Mouse (Mus musculus) limb, embryonic 11.5 days (tissue): ENCODE results near the gene Cacna1d. TPM values are rescaled to one million over a fixed set of nuclear protein-coding genes. Genes with fewer than 3 reads are reported as not detected.
A peak's percentile ranks its signal among the peaks of the same experiment; 100 is the strongest.

Source experiments
- ATAC-seq: fragments of 200-750 bp; cut with Nextera tagmentation; 2 replicates; pipeline ENCODE4 v1.8.0; 2017; ENCODE audit warnings: low read depth; ENCODE audit not compliant: insufficient number of reproducible peaks, low FRiP score, low TSS enrichment
- DNase-seq: peaks from one replicate; pipeline ENCODE4 v3.0.0-alpha.2; 2015; ENCODE audit warnings: low spot score
- H3K27ac ChIP-seq: fragments of 300-500 bp; sonication (generic); replicated peaks from 2 replicates; pipeline ENCODE4 v1.5.1; 2014; ENCODE audit warnings: low read depth, mild to moderate bottlenecking, low read length
- H3K27me3 ChIP-seq: fragments of 300-500 bp; sonication (generic); 2 replicates; pipeline ENCODE4 v1.6.1; 2014; ENCODE audit warnings: mild to moderate bottlenecking, low read length, mixed read lengths; ENCODE audit not compliant: control insufficient read depth, insufficient read depth
- H3K36me3 ChIP-seq: fragments of 300-500 bp; sonication (generic); 2 replicates; pipeline ENCODE4 v1.6.1; 2014; ENCODE audit warnings: mild to moderate bottlenecking, low read length, moderate library complexity, mixed read lengths; ENCODE audit not compliant: control insufficient read depth, insufficient read depth
- H3K4me1 ChIP-seq: fragments of 300-500 bp; sonication (generic); 2 replicates; pipeline ENCODE4 v1.6.1; 2014; ENCODE audit warnings: low read length, mixed read lengths; ENCODE audit not compliant: control insufficient read depth, insufficient read depth
- H3K4me2 ChIP-seq: fragments of 300-500 bp; sonication (generic); 2 replicates; pipeline ENCODE4 v1.6.1; 2014; ENCODE audit warnings: low read depth, mild to moderate bottlenecking, moderate library complexity; ENCODE audit not compliant: severe bottlenecking
- H3K4me3 ChIP-seq: fragments of 300-500 bp; sonication (generic); 2 replicates; pipeline ENCODE4 v1.5.1; 2014; ENCODE audit warnings: low read depth, low read length
- H3K9ac ChIP-seq: fragments of 300-500 bp; sonication (generic); 2 replicates; pipeline ENCODE4 v1.6.1; 2014; ENCODE audit warnings: mild to moderate bottlenecking, low read length
- H3K9me3 ChIP-seq: fragments of 300-500 bp; sonication (generic); 2 replicates; pipeline ENCODE4 v1.6.1; 2016; ENCODE audit warnings: low read length; ENCODE audit not compliant: control insufficient read depth
- WGBS: fragments of 180-500 bp; shearing (Covaris S2); extraction: QIAGEN DNeasy Blood & Tissue Kit; methylation state at CpG from one replicate; pipeline ENCODE4 v1.1.7; 2014; 5-methylcytosine and 5-hydroxymethylcytosine counted together
- polyA plus RNA-seq: library from polyadenylated mRNA; unstranded; fragments of >200 nt; fragmentation: Nextera tagmentation; extraction: Ambion mirVana; gene quantifications from 2 replicates; pipeline ENCODE4 v1.2.1, GENCODE M21; 2014

Gene Cacna1d
- polyA plus RNA-seq, 1 experiment from 2014 or later = 2.1 TPM

DNA sequence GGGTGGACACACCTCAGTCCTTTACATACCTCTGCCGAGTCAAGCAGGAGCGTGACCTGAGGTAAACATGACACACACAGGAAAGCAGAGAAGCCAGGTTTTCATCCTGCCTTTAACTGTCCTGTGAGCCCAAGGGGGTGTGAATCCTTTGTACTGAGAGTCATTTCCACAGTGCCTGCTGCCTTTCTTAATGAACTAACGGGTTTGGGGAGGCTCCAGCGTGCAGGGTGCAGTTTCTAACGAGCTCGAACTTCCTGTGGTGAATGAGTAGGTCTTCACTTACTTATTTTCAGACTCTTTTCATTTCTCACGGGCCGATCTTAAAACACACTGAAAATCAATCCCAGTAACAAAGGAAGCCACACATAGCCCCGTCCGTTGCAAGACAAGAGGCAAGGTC is 476.8 kb downstream of the Cacna1d start:
- Histone ChIP-seq H3K36me3 (no peaks in the 10 kb centered on the region; the same call in 1 of the 2 replicates), H3K4me2 (no peak overlapping the region), H3K9ac (no peak overlapping the region), H3K27me3 (peaks cover under 1% of the 10 kb centered on the region; the same call in 1 of the 2 replicates), H3K4me1 (no peaks in the 10 kb centered on the region), H3K27ac (no peak overlapping the region), H3K4me3 (no peak overlapping the region), H3K9me3 (no peaks in the 10 kb centered on the region)
- no peak for ATAC-seq
- DNase-seq = no peak
- 47% methylated on average over 10 of the region's 10 CpGs for WGBS

DNA sequence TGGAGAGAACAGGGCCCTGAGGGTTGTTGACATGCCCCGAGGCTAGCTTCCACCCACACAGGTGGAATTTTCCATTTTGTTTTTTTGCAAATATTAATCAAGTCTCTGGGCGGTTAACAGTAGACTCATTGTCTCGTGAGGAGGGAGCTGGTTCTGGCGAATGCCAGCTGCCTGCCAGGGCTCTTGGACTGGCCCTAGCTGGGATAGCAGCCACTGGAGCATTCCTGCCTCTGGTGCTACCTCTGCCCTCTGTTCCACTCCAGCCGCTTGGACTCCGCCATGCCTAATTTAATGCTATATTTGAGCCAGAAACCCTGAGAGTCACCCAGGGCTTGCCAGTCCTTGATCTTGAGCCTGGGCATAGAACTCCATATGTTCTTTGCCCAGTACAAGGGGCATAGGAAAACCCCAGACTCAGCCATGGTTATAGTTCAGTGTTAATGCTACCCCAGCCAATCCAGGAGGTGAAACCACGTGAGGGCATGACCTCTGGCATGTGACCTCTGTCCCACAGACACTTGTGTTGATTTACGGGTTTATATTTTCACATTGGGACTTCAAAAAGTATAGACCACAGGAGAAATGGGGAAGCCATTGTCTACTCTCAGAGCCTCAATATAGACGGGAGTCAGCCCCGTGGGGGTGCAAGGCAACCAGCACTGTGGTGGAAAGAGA is 479.2 kb downstream of the Cacna1d start:
- no peak overlapping the region for H3K4me3 ChIP-seq
- H3K27me3 ChIP-seq = peaks cover 11% of the 10 kb centered on the region
- no peak for DNase-seq
- ATAC-seq = no peak
- no peak overlapping the region for H3K9ac ChIP-seq
- peaks cover 8% of the 10 kb centered on the region; the same call in 1 of the 2 replicates for H3K4me1 ChIP-seq
- no peak overlapping the region for H3K27ac ChIP-seq
- 84% methylated on average over 10 of the region's 10 CpGs for WGBS
- H3K4me2 ChIP-seq = no peak overlapping the region
- H3K36me3 ChIP-seq = no peaks in the 10 kb centered on the region; the same call in 1 of the 2 replicates
- H3K9me3 ChIP-seq = no peaks in the 10 kb centered on the region

DNA sequence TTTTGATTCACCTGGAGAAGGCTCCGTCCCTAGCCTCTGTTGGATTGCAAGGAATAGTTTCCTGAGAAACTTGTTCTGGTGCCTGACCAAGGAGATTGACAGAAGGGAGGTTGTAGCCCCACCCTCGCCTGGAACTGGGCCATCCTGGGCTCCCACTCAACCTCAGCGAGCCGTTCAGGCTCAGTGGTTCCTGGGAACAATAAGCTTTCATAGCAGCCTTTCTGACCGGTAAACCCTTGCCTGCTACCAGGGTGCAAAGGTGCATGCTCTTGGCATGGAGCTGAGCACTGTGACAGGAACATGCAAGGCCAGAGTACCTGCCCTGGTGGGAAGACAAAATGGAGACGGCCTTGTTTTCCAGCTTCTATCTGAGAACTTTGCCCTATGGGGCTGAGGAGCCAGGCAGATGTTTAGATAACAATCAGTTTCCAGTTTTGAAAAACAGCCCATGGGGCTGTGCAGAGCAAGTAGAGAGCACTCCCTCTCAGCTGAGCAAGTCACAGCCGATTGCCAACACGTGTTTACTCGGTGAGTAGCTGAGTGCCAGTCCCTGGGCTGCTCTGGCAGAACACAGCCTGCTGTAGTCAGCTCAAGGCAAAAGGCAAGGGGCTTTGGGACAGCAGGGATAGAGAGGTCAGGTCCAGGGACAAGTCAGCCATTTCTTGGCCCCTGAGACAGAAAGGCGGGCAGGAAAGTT is 481.2 kb downstream of the Cacna1d start:
- no peak for ATAC-seq
- WGBS = 85% methylated on average over 10 of the region's 10 CpGs
- Histone ChIP-seq H3K4me2 (no peak overlapping the region), H3K4me1 (peaks cover 8% of the 10 kb centered on the region; the same call in 1 of the 2 replicates), H3K9ac (no peak overlapping the region), H3K9me3 (no peaks in the 10 kb centered on the region), H3K27me3 (peaks cover 11% of the 10 kb centered on the region), H3K36me3 (no peaks in the 10 kb centered on the region; the same call in 1 of the 2 replicates), H3K4me3 (no peak overlapping the region), H3K27ac (no peak overlapping the region)
- no peak for DNase-seq

DNA sequence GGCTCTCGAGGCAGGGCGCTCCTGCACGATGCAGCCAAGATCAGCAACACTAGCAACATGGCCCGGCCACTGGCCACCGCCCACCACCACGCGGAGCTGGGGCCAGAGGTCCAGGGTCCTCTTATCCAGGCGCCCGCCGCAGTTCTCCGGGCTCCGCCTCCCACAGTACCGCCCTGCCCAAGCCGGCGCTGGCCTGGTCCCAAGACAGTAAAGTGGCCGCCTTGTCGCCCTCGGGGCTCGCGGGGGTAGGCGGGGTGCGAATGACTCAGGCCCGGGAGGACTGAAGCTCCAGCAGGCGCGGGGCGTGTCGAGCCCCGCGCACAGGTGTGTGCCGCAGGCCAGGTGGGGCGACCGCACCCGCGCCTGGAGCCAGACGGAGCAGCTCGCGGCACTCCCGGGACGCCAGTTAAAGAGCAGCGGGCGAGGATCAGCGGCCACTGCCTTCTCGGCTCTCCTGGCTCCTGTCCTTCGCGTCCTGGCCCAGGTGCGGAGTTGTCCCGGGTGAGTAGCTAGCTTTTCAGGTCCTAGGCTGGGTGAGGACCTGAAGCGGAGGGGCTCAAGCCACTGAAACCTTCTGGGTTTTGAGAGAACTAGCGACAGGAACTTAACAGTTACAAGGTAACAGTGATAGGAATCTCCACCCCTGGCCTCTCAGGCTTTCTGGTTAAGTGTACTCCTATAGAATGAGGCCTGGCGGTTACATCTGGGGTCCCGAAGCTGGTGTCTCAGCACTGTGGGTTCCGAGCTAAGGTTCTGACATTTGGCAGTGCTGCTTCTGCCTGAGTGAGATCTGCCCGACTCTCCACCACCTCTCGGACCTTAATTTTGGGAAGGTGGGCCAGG is 482.3 kb downstream of the Cacna1d start, which contains the start of the genes Il17rb and Chdh:
Gene Il17rb, minus strand, starts transcription at position 164 of the 843 bp plus-strand sequence.
Gene Chdh, plus strand, starts transcription at position 291 of the 843 bp plus-strand sequence.
- Histone ChIP-seq H3K9ac (peak within 1 kb of the TSS; percentile 41; the same call in 1 of the 2 replicates), H3K4me2 (peak within 1 kb of the TSS; percentile 93), H3K4me1 (peaks cover 8% of the 10 kb centered on the region; the same call in 1 of the 2 replicates), H3K4me3 (peak within 1 kb of the TSS; percentile 38), H3K27ac (no peak within 1 kb of the TSS), H3K27me3 (peaks cover 11% of the 10 kb centered on the region), H3K9me3 (no peaks in the 10 kb centered on the region), H3K36me3 (no peaks in the 10 kb centered on the region; the same call in 1 of the 2 replicates)
- peak; percentile 51; the same call in 1 of the 2 replicates for ATAC-seq
- 9% methylated on average over 54 of the region's 54 CpGs for WGBS
- DNase-seq = peak; percentile 67

DNA sequence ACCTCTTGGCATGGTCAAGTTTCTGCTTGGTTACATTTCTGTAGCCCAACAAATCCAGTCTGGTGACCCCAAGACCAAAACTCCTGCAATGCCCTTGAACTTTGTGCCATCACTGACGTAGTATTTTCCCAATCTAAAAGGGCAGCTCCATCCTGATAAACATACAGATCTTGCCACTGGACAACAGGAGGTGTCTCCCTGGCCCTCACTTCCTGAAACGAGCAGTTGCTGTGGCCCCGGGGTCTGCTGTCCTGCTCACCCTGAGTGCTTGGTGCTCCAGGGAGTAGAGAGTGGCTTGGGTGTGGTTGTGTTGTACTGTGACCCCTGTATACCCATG is 491.8 kb downstream of the Cacna1d start:
- 84% methylated on average over 3 of the region's 3 CpGs for WGBS
- no peaks in the 10 kb centered on the region for H3K9me3 ChIP-seq
- ATAC-seq = no peak
- no peaks in the 10 kb centered on the region for H3K4me1 ChIP-seq
- no peak overlapping the region for H3K9ac ChIP-seq
- no peak overlapping the region for H3K4me3 ChIP-seq
- no peak overlapping the region for H3K4me2 ChIP-seq
- no peak for DNase-seq
- H3K27me3 ChIP-seq = no peaks in the 10 kb centered on the region
- H3K27ac ChIP-seq = no peak overlapping the region
- peaks cover 4% of the 10 kb centered on the region; the same call in 1 of the 2 replicates for H3K36me3 ChIP-seq

DNA sequence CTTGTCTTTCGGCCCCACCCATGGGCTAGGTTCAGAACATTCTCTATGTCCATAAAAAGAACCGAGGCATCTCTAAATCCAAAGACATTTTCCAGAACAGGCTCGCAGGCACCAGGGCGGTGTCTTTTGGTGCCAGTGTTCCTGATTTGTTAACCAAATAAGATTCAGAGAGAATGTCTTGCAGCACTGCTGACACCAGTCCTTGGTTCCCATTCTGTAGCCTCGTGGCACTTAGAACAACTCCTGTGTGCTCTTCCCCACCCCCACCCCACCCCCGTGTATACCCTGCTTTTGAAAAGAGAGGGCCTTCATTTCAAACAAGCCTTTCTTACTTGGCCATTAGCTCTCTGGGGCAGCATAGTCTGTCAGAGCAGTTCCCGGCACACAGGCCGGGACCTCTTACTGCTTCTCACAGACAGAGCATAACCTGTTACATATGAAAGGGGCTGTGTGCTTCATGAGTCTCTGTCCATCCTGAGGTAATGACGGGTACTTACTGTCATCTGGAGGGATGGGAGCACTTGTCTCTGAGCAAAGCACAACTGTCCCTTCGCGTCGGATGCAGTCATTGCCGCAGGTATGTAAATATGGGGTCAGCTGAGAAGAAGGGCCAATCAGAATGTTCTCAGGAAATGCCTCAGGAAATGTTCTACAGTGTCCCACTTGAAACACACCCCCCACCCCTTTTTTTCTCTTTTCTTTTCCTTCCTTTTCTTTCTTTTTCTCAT is 492.3 kb downstream of the Cacna1d start:
- Histone ChIP-seq H3K36me3 (peaks cover 4% of the 10 kb centered on the region; the same call in 1 of the 2 replicates), H3K4me1 (no peaks in the 10 kb centered on the region), H3K27me3 (no peaks in the 10 kb centered on the region), H3K9ac (no peak overlapping the region), H3K27ac (no peak overlapping the region), H3K4me2 (no peak overlapping the region), H3K4me3 (no peak overlapping the region), H3K9me3 (no peaks in the 10 kb centered on the region)
- no peak for ATAC-seq
- DNase-seq = no peak
- WGBS = 86% methylated on average over 13 of the region's 13 CpGs

DNA sequence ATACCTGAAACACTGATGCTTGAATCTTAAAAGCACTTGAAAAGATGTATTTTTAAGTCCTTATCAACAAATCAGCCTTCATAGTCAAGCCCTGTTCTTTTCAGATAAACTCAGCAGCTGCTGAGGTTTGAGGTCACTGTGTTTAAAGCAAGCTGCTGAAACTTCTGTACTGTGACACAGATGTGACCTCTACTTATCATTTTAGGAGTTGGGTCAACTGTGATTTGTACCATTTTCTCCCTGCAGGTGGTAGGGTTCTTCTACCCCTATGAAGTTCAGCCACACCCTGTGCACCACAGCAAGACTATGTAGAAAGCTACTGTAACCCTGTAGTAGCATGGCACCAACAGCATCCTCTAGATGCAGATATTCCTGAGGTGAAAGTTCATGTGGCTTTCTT is 493.9 kb downstream of the Cacna1d start:
- H3K4me1 ChIP-seq = no peaks in the 10 kb centered on the region
- H3K9ac ChIP-seq = no peak overlapping the region
- H3K4me2 ChIP-seq = no peak overlapping the region
- peaks cover 11% of the 10 kb centered on the region for H3K36me3 ChIP-seq
- no peaks in the 10 kb centered on the region for H3K9me3 ChIP-seq
- no peak overlapping the region for H3K4me3 ChIP-seq
- DNase-seq (no peak), ATAC-seq (no peak)
- no peaks in the 10 kb centered on the region for H3K27me3 ChIP-seq
- H3K27ac ChIP-seq = no peak overlapping the region
